Mouse (Mus musculus) T-cell, adult 2 months (primary cell): Measurements from ENCODE around the gene Stpg1.
A peak's percentile ranks its signal among the peaks of the same experiment; 100 is the strongest.

Experiments used
- DNase-seq: peaks from one replicate; pipeline ENCODE4 v3.0.0; 2022; ENCODE audit warnings: low spot score

The Stpg1 gene

GRCm38 (mm10) chr4:135494521-135495396, at the start of gene Stpg1, which contains the start of gene Nipal3:
Gene Stpg1, plus strand, starts transcription at chr4:135494790.
Gene Nipal3, minus strand, starts transcription at chr4:135495038.
- peak; percentile 88 for DNase-seq

- DNase-seq, result no peak
Observed at GRCm38 (mm10) chr4:135451360-135452015, 43.1 kb upstream of the Stpg1 start.

- DNase-seq, result no peak
Observed at GRCm38 (mm10) chr4:135453164-135453563, 41.4 kb upstream of the Stpg1 start.

- no peak for DNase-seq
Observed at GRCm38 (mm10) chr4:135453572-135453971, 41.0 kb upstream of the Stpg1 start.

- DNase-seq, result no peak
Observed at GRCm38 (mm10) chr4:135463406-135463805, 31.2 kb upstream of the Stpg1 start.

GRCm38 (mm10) chr4:135477851-135478250, 16.7 kb upstream of the Stpg1 start:
- no peak for DNase-seq

- no peak for DNase-seq
Observed at GRCm38 (mm10) chr4:135480370-135480769, 14.2 kb upstream of the Stpg1 start.

- no peak for DNase-seq
Observed at GRCm38 (mm10) chr4:135485086-135485485, 9.5 kb upstream of the Stpg1 start.

GRCm38 (mm10) chr4:135486352-135486751, 8.2 kb upstream of the Stpg1 start:
- no peak for DNase-seq

- DNase-seq, result no peak
Observed at GRCm38 (mm10) chr4:135489256-135489655, 5.3 kb upstream of the Stpg1 start.

GRCm38 (mm10) chr4:135493271-135493670, 1.3 kb upstream of the Stpg1 start:
- DNase-seq, result peak; percentile 50

GRCm38 (mm10) chr4:135493691-135494520, 684 bp upstream of the Stpg1 start:
- peak; percentile 16 for DNase-seq

- no peak for DNase-seq
Observed at GRCm38 (mm10) chr4:135495397-135495791, 804 bp downstream of the Stpg1 start.

GRCm38 (mm10) chr4:135495810-135496209, 1.2 kb downstream of the Stpg1 start:
- no peak for DNase-seq

GRCm38 (mm10) chr4:135498136-135498535, 3.5 kb downstream of the Stpg1 start:
- DNase-seq, result no peak

- no peak for DNase-seq
Observed at GRCm38 (mm10) chr4:135499831-135500230, 5.2 kb downstream of the Stpg1 start.

- peak; percentile 26 for DNase-seq
Observed at GRCm38 (mm10) chr4:135501587-135501986, 7.0 kb downstream of the Stpg1 start.

GRCm38 (mm10) chr4:135505794-135506193, 11.2 kb downstream of the Stpg1 start:
- DNase-seq, result no peak

GRCm38 (mm10) chr4:135507547-135508350, 13.2 kb downstream of the Stpg1 start:
- peak; percentile 35 for DNase-seq

GRCm38 (mm10) chr4:135508419-135509039, 13.9 kb downstream of the Stpg1 start:
- DNase-seq, result peak; percentile 47

- no peak for DNase-seq
Observed at GRCm38 (mm10) chr4:135509515-135509914, 14.9 kb downstream of the Stpg1 start.
